Mouse (Mus musculus) adrenal gland, postnatal 4 days (tissue): ENCODE data around the gene Snrnp35. TPM values are rescaled to one million over a fixed set of nuclear protein-coding genes. Genes with fewer than 3 reads are reported as not detected.

ENCODE experiments used
- DNase-seq, 2 experiments: peaks; one replicate each; pipeline ENCODE4 v3.0.0; 2021 to 2022; ENCODE audit warnings: low spot score in 2 of 2, mixed read lengths in 2 of 2
- total RNA-seq, 2 experiments: library from RNA; stranded (reverse); gene quantifications; 2 replicates each; pipeline ENCODE4 v1.2.3; 2021

The Snrnp35 gene
- total RNA-seq, 2 experiments from 2014 or later, result 17.6 to 22.7 TPM

DNA sequence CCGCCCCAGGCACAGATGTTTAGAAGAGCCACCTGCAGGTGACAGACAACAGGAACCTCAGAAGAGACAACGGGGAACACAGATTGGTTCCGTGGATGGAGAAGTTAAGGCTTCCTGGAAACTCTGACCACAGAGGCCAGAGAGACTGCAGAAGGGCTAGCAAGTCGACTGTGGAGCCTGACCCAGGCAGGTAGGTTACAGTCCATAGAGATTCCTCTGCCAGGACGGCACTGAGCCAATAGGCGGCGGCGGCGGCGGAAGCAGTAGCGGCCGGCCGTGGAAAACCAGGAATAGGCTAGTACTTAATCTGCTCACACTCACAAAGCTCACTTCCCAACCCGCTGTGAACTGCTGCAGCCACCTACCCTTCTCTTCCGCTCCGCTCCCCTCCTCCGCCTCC is 53.8 kb downstream of the Snrnp35 start:
- DNase-seq, result peak in 1 of 2 experiments; percentile 16

DNA sequence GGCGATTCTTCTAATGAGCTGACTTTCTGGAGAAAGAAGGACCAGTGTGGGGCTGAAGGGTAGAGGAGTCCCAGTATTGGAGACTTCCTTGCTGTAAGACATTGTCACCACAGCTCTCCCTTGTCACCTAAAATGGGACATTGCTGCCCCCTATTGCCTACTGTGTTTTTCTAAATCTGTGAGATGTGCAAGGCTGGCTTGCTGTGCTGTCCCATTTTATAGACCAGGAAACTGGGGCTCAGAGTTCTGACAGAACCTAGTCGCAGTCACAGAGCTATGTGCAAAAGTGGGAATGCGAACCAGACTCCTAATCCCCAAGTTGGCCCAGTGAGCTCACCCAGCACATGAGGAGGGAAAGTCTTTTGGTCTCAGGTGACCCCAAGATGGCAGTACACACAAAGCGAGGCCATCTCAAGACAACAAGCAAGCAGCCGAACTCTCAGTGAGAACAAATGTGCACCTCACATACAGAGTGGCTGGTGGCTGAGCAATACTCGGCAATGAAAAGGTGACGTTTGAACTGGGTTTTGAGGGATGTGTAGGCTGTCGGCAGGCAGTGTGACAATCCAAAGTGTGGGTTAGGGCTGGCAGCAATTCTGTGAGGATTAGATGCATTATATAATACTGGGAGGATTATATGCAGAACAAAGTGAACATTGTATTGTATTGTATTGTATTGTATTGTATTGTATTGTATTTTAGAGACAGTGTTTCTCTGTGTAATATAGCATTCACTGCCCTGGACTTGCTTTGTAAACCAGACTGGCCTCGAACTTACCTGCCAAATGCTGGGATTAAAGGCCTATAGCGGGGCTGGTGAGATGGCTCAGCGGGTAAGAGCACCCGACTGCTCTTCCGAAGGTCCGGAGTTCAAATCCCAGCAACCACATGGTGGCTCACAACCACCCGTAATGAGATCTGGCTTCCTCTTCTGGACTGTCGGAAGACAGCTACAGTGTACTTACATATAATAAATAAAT is 56.2 kb downstream of the Snrnp35 start:
- no peak for DNase-seq

DNA sequence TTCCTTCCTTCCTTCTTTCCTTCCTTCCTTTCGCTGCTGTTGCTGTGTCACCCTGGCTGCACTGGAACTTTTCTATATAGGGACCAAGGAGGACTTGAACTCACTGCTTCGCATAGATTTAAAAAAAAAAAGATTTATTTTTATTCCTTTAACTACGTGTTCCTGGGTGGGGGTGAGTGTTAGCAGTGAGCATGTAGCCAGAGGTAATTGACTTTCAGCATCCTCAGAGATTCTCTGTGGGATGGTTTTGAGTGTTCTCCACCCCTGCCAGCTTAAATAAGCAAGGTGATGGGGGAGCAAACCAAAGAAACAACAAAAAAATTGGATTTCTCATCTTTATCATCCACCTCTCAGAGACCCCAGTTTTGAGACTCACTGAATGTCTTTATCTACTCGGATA is 57.0 kb downstream of the Snrnp35 start:
- DNase-seq, result no peak

- DNase-seq, result peak; percentile 81 to 86
Observed at GRCm38 (mm10) chr5:124540383-124540786, 57.5 kb downstream of the Snrnp35 start, which contains the start of gene Tmed2. Gene Tmed2 (plus strand): TSS chr5:124540695.

Other genes with a start within 250 kb of the Snrnp35 start
- gene Pitpnm2, start 233.4 kb upstream of the Snrnp35 start, total RNA-seq, result 10 to 100 TPM; 51.2 to 56.3 TPM
- 10 to 100 TPM; 10.4 to 11.7 TPM for gene Mphosph9, start 155.2 kb upstream of the Snrnp35 start, total RNA-seq
- 10 to 100 TPM; 12.0 to 12.6 TPM for gene 2810006K23Rik, start 155.0 kb upstream of the Snrnp35 start, total RNA-seq
- 100 to 1,000 TPM; 191 to 204 TPM for gene Cdk2ap1, start 120.1 kb upstream of the Snrnp35 start, total RNA-seq
- 100 to 1,000 TPM in 1 of 2 experiments, 10 to 100 TPM in 1; 90.4 to 102 TPM for gene Sbno1, start 57.1 kb upstream of the Snrnp35 start, total RNA-seq
- 100 to 1,000 TPM in 1 of 2 experiments, 10 to 100 TPM in 1; 97.9 to 105 TPM for gene Kmt5a, start 43.2 kb upstream of the Snrnp35 start, total RNA-seq
- 10 to 100 TPM; 27.3 to 31.4 TPM for gene Rilpl2, start 4.8 kb upstream of the Snrnp35 start, total RNA-seq
- 10 to 100 TPM; 23.0 TPM for gene Rilpl1, start 48.3 kb downstream of the Snrnp35 start, total RNA-seq
- 100 to 1,000 TPM; 199 to 213 TPM for gene Tmed2, start 57.6 kb downstream of the Snrnp35 start, total RNA-seq
- gene Ddx55, start 69.7 kb downstream of the Snrnp35 start, total RNA-seq, result 10 to 100 TPM; 16.1 to 16.8 TPM
- 10 to 100 TPM; 54.2 to 58.5 TPM for gene Eif2b1, start 96.0 kb downstream of the Snrnp35 start, total RNA-seq
- 10 to 100 TPM; 43.2 to 45.5 TPM for gene Gtf2h3, start 96.0 kb downstream of the Snrnp35 start, total RNA-seq
- 10 to 100 TPM; 48.8 to 49.0 TPM for gene Atp6v0a2, start 145.4 kb downstream of the Snrnp35 start, total RNA-seq
- 1 to 10 TPM; 1.3 to 1.6 TPM for gene Dnah10, start 242.0 kb downstream of the Snrnp35 start, total RNA-seq